Mouse (Mus musculus): ENCODE measurements at regions not wholly inside any gene's neighbourhood (a gene's known extent, or its start where the extent isn't known, plus 50 kb on each side); places are given as distances from the start of the nearest gene placed in this dataset.

DNA sequence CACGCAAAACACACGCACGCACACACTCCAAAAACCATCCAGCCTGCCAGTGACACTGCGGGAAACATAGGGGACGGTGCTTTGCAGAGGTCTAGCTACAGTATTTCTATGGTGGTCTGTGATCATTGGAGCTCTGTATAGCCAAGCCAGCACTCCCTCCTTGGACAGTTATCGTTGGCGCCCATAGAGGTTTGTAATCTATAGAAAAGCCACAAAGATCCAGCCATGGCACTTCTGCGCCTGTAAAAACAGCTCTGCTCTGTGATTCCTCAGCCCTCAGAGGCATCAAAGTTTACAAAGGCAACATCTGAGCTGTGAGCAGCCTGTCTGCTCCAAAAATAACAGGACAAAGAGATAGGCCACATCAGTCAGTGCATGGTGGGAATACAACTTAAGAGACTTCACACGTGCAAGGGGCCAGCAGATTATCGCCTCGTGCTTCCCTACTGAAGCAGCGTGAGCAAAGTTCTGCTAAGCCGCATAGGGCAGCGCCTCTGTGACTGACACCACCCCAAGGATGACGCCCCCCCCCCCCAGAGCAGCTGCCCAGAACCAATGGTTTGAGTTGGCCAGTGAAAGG, 194.7 kb downstream of the Ackr3 start:
- DNase-seq (ENCODE audit: low spot score in 2 of 2): no peak

DNA sequence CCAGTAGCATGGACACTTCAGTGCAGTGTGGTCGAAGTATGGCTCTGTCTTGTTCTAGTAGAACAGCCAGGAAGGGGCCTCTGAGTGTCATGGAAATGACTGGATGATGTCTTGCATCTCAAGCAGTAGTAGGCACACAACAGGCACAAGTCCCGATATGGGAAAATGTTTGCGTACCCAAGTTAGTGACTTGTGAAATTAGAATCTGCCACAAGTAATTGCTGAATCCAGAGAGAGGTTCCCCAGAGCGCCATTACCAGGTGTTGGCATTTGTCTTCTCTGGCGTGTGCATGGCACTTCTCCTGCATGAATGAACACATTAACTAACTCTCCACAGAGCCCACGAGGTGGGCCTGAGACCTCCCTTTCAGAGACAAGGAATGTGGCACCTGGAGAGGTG, 199.3 kb downstream of the Ackr3 start:
- no peak for DNase-seq (ENCODE audit: low spot score in 2 of 2)

DNA sequence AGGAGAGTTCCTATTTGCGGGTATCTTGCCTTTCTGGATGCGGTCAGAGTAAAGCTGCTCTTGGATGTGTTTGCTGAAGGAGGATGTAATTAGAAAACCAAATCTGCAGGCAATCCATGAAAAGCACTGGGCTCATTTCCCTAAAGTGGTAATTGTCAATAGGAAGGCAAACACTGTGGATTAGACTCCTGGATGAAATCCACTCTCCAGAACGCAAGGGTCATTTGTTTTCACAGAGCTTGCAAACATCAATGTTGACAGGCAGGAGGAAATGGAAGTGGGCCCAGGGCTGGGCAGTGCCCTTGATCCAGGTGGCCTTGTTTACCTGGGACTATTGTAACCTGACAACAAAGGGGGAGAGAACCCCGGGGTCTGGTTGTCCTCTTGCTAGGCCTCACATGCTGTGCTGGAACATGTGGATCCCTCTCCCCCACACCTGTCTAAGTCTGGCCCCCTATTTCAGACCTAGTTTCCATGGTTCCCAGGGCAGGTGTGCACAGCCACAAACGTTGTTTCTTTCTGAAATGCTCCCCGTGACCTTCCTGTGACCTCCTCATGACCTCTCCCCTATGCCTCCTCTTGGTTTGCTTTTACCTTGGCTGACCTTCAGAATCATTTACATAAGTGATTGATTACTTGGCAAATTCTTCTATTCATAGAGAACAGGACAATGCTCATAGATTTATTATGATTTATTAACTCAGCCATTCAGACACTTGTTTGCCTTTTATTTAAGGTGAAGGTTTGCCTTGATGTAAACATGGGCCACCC, 197.9 kb upstream of the Cops8 start:
- DNase-seq (ENCODE audit: low spot score in 2 of 2): no peak

DNA sequence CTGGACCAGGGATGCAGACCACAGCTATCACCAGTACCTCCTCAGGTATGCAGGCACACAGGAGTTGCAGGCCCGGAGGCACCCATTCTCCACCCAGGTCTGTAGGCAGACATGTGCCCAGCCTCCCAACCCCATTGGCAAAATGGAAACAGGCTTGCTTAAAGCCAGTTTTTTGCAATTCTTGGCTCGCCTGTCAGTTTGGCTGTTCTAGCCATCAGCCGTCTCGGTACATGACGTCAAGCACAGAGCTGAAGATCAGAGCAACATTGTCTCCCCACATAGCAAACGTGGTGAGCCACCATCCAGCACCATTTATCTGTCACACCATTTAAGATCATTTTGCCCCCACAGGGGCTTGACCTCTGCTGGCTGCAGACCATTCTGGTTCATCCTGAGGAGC, 196.1 kb upstream of the Cops8 start:
- DNase-seq (ENCODE audit: low spot score in 2 of 2): no peak

DNA sequence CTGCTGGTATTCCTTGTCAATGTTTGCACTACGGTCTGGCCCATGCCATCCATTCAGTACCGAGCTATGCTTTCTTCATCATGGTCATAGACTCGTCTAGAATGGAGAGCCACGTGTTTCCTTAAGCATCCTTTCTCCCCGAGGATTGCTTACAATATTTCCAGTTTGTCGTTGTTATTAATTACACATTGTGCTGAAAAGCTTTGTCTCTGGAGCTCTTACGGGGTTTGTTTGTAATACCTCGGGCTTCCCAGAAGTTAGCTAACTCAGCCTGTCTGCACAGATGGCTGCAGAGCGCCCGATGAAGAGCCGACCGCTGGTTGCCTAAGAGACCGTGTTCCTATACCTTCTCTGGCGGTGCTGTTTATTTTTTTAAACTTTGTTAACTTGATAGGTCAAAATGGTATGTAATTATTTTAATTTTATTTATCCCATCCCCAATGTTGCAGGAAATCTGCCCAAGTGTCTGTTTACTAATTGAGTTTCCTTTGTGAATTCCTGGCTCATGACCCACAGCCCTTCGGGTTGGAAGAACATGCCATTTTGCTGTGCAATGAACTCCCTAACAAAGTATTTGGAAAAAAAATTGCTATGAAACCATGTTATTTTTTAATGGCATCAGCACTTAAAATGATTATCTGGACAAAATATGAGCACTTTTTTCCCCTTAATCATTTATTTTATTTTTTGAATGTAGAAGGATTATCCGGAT, 194.1 kb upstream of the Cops8 start:
- DNase-seq (ENCODE audit: low spot score in 2 of 2): no peak

DNA sequence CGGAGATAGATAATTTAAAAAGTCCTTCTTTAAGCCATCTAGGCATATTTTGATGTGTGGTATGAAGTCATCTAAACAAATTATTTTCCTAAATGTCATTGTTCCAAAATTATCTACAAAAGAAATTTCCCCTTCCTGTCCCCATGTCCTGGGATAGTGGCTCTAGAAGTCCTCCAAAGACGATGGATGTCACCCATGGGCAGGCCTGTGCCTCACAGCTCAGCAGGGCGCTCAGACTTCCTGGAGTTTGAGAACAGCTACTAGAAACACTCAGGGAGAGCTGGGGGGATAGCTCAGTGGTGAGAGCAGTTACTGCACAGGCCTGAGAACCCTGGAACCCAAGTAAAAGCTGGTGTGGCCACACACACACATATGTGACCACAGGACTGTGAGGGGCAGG, 193.5 kb upstream of the Cops8 start:
- no peak for DNase-seq (ENCODE audit: low spot score in 2 of 2)

DNA sequence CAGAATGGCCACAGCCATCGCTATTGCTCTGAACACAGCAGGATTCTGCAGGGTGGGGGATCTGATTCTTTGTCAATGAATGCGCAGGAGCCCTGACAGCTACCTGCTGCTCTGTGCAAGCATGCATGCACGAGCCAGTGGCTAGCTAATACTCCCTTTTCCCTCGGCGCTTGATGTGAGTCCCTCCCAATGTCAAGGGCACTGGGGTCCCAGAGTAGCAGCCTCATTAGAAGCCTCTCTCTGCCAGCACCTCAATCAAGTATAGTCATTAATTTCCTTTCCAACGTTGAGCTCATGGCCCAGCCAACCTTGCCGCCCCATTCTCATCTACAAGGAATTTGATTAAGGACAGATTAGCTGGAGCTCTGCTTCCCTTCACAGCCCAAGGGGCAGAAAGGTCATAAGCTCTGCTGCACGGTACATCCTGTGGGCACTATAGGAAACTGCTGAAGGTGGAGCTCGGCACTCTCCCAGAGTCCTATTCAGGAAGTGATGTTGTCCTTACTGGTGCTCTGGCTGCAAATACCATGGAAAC, 190.2 kb upstream of the Cops8 start:
- no peak for DNase-seq (ENCODE audit: low spot score in 2 of 2)

DNA sequence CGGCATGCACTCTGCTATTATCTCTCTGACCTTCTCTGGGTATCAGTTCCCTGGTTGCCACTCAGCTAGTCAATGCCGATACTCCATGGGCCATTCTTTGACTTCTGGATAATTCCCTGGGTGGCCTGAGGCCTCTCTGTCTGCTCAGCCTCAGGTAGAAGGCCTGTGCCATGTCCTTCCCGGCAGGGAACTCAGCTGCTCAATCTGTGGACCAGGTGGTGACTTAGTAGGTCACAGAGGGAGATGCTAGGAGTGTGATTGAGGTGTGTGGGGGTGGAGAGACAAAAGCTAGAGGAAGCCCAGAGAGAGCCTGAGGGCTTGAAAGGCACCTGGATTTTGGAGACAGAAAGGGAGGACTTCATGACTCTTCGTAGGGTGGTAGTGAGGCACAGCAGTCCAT, 188.0 kb upstream of the Cops8 start:
- no peak for DNase-seq (ENCODE audit: low spot score in 2 of 2)

DNA sequence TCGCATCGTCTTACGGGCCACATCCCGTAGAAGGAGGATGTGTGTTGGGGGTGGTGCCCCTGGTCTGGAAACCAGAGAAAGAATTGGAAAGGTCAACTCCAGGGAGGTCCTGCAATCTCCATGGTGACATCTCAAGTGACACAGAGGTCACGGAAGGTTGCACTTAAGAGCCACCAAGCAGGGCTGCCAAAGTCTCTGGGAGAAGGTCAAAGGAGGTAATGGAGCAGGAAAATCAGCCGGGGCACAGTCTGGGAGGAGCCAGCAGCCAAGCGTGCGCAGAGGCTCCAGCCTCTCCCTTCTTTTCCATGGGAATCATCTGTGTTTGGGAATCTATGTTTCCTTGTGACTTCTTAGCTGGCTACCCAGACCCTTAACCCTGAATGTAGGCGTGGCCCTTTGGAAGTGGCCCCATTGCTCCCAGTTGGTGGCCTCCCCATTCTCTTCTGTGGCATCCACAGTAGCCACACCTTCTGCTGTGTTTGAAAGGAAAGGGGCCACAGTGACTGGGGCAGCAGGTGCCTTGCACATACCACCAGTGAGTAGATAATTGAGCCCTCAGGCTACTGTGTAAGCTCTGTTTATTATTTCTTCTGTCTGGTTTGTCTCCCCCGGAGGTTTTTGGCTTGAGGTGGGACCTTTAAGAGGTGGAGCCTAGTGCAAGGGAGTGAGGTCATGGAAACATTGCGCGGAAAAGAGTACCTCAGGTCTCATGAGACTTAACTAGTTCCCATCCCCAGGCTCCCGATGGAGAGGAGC, 178.5 kb upstream of the Cops8 start:
- no peak for DNase-seq (ENCODE audit: low spot score in 2 of 2)

DNA sequence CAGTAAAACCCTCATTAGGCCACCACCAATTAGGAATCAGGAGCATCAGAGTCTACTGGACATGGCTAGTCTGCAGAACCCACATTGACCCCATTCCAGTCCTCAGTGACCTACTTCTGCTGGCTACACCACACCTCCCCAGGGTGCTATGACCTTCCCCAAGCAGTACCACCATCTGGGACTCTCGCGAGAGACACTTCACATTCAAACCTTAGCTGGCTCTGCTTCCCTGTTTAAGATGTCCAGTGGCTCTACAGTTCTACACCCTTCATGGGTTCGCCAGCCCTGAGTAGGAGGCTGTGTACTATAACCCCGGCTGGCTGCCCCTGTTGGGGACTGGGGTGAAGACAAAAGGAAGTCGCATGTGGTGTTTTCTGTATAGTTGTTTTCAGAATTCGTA, 174.4 kb upstream of the Cops8 start:
- DNase-seq (ENCODE audit: low spot score in 2 of 2): no peak

DNA sequence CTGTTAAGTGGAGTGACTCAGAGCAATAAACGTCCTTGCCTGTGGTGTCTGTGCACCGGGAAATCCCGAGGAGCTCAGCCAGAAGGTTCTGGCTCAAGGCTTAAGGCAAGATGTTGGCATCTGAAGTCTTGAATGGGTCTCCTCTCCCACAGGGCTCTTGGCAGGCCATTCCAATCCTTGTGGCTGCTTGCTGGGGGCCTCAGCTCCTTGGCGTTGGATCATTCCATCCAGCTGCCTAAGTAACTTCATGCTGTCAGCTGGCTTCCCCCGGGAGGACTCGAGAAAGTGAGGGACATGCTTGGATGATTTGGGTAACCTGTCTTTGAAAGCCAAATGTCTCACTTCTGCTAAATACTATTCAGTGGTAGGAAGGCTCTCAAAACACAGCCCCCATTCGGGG, 174.0 kb upstream of the Cops8 start:
- no peak for DNase-seq (ENCODE audit: low spot score in 2 of 2)

DNA sequence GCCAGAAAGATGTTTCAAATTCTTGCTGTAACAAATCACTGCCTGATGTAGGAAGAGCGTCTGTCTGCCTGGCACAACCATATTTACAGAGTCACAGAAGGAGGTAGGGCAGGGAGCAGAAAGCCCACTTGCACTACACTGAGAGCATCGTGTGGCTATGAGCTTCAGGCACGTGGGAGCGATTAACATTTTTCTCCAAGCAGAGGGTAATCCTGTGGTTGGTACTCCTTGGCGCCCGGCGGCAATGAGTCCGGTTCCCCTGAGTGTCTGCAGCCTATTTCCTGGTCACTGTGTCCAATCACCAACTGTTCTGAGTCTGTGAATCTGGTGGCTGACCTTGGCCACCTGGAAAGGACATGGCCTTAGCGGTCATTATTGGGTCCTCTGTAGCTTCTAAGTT, 172.3 kb upstream of the Cops8 start:
- no peak for DNase-seq (ENCODE audit: low spot score in 2 of 2)

DNA sequence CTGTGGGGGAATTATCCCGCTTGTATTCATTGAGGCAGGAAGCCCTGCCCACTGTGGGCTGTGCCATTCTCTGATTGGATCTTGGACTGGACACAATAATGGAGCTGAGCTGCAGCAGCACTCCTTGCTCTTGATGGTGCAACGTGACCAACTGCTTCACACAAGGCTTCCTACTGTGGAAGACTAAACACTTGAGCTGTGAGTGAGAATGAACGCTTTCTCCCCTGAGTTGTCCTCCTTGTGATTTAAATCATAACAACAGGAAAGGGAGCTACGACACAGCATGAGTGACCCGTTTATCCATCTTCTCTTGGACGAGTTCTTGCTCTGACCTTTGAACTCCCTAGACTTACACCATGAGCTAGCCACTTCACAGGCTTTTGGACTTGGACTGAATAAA, 171.0 kb upstream of the Cops8 start:
- no peak for DNase-seq (ENCODE audit: low spot score in 2 of 2)

DNA sequence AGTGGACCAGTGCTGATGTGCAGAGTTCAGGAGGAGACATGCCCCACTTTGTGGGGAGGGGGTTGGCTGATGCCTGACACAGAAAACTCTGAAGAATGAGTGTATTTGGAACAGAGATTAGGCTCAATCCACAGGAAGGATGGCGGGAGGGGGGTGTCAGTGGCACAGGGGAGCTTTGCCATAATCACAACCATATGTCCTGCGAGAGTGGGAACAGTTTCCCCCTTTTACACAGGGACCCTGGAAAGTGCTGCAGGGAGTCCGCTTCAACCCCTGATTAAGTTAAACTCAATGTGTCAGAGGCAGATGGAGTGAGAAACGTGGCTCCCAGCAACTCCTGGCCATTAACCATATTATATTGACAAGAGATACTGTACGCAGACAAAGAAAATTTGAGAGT, 168.9 kb upstream of the Cops8 start:
- no peak for DNase-seq (ENCODE audit: low spot score in 2 of 2)

DNA sequence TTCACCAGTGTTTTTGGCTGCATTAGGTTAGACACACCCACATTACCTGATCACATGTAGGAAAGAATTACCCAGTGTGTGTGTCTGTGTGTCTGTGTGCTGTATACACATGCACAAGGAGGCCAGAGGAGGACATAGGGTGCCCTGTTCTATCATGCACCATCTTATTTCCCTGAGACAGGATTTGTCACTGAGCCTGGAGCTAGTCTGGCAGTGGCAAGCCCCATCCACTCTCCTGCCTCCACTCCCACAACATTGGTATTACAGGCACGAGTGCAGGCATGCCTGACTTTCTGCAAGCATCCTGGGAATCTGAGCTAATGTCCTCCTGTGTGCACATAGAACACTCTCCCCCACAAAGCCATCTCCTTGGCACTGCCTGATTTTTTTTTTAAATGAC, 162.1 kb upstream of the Cops8 start:
- DNase-seq (ENCODE audit: low spot score in 2 of 2): no peak

DNA sequence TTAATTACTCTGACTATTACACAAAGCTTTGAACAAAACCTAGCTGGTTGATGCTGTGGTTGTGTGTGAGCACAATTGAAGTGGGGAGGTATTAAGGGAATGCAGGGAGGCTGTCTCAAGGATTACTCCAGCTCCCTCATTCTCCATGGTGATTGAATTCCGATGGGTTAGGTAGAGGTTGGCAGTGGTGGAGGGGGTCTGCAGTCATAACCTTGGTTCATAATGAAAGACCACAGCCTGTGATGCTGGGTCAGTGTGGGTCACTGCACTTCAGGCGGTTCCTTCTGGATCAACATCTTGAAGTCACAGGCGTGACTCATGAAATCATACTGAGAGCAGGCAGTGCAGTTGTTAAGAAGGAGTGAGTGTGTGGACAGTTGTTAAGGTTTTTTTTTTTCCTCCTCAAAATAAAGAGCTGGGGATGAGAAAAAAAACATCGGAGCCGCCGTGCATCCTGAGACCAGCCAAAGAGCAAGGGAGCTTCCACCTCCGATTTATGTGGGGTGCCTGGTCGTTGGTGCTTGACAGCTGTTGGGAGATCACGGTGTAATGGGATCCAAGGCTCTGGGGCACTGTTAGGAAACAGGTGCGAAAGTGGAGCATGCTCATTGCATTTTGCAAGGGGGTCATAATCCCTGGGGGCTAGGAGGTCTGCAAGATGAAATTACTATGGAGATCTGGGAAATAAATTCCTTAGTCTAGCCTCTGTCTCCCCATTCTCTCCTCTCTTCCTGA, 161.5 kb upstream of the Cops8 start:
- DNase-seq (ENCODE audit: low spot score in 2 of 2): no peak

DNA sequence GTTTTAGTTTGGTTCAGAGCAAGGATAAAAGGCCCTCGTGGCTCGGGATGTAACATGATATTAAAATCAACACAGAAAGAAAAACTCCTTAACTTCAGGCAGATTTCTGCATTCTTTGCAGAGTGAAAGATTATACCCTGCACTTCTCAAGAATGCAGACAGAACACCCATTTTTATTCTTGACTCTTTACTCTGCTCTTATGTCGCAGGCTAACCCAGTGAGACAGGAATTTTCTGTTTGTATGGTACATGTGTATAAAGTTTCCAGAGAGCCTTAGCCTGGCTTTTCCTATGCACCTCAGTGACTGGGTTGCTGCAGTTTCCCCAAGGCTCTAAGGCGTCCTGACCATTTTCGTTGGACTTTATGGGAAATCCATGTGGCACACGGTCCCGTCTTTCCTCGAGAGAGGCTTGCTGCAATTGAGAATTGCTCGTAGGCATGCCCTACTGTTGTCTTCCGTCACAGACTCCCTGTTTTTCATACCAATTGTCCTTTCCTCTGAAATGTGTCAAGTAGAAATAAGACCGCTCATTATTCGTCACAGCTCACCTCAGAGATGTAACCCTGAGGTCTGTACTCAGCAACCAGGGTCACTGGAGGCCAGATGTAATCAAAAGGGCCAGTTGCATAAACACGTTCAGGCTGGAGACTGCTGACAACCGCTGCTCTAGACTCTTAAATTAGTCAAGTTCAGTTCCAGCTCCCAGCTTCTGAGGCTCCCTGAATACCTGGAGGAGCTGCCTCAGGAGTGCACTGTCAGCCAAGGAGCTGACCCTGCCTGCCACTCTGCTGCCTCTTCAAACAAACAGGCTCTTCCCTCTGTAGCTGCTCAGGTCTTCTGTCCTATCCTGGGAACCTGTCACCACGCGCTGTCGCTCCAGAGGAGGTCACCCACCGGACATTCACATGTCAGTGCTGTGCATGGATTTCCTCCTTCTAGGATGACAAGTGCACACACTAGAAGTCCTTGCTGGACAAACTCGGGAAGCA, 160.2 kb upstream of the Cops8 start:
- no peak for DNase-seq (ENCODE audit: low spot score in 2 of 2)

DNA sequence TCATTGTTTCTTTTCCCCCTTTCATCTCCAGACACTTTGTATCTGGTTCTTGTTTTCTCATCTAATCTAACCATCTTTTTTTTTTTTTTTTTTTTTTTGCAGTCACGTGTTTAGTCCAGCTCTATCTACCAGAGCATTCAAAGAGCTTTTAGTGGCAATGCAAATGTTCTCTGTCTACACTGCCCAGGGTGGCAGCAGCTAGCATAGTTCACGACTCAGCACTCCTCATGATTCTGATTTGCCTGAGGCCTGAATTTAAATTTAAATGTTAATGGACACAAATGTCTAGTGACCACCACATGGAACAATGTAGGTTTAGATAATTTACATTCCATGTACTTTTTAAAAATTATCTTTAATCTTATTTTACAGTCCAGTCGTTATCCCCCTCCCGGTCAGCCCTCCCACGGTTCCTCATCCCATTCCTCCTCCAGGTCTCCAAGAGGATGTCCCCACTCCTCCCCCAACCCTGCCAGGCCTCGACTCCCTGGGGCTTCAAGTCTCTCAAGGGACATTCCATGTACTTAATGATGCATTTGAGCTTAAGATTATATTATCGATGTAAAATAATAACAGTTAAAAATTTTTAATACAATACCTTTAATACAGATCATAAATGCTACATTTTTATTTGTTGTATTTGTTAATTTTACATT, 153.1 kb upstream of the Cops8 start:
- no peak for DNase-seq (ENCODE audit: low spot score in 2 of 2)

DNA sequence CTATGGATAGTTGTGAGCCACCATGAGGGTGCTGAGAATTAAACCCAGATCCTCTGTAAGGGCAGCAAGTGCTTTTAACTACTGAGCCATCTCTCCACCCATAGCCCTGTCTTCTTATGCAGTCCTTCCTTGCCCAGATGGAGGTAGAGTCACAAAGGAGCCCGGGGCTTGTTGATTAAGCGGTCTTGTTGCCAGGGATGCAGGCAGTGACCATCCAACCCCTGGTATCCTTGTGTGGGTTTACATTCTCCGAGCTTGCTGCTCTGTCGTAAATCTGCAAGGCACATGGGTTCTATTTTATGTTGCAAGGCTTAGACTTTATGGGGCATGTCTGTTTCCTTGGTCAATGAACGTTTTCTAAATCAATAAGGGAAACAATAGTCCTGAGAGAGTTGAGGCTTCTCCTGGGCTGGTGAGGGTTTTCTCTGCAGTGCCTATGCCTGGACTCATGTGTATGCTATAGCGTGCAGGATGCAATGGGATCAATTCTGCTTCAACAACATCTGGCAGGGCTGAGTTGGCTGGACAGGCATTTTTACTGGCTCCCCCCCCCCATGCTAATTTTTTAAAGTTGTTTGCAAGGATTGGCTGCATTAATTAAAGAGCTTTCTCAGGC, 150.7 kb upstream of the Cops8 start:
- no peak for DNase-seq (ENCODE audit: low spot score in 2 of 2)

All from urinary bladder, postnatal 36 days (tissue).